Mouse (Mus musculus): ENCODE measurements around the gene Wdr35.

The Wdr35 gene

GRCm38 (mm10) chr12:9050824-9051223 is 77.1 kb downstream of the Wdr35 start:
- no peak for DNase-seq (ENCODE audit: low read depth in 2 of 2, low spot score in 2 of 2)

- DNase-seq (ENCODE audit: low read depth in 2 of 2, low spot score in 2 of 2) = peak; percentile 54 to 59
Observed at GRCm38 (mm10) chr12:9052075-9052829, 78.6 kb downstream of the Wdr35 start.

GRCm38 (mm10) chr12:9053345-9053744 is 79.7 kb downstream of the Wdr35 start:
- no peak for DNase-seq (ENCODE audit: low read depth in 2 of 2, low spot score in 2 of 2)

GRCm38 (mm10) chr12:9054012-9054411 is 80.3 kb downstream of the Wdr35 start:
- no peak for DNase-seq (ENCODE audit: low read depth in 2 of 2, low spot score in 2 of 2)

GRCm38 (mm10) chr12:9055269-9055668 is 81.6 kb downstream of the Wdr35 start:
- no peak for DNase-seq (ENCODE audit: low read depth in 2 of 2, low spot score in 2 of 2)

GRCm38 (mm10) chr12:9059502-9059901 is 85.8 kb downstream of the Wdr35 start:
- no peak for DNase-seq (ENCODE audit: low read depth in 2 of 2, low spot score in 2 of 2)

- no peak for DNase-seq (ENCODE audit: low read depth in 2 of 2, low spot score in 2 of 2)
Observed at GRCm38 (mm10) chr12:9059965-9060364, 86.3 kb downstream of the Wdr35 start.

GRCm38 (mm10) chr12:9063611-9064010 is 89.9 kb downstream of the Wdr35 start:
- no peak for DNase-seq (ENCODE audit: low read depth in 2 of 2, low spot score in 2 of 2)

- DNase-seq (ENCODE audit: low read depth in 2 of 2, low spot score in 2 of 2) = no peak
Observed at GRCm38 (mm10) chr12:9071058-9071457, 97.4 kb downstream of the Wdr35 start.

- no peak for DNase-seq (ENCODE audit: low read depth in 2 of 2, low spot score in 2 of 2)
Observed at GRCm38 (mm10) chr12:9071493-9071892, 97.8 kb downstream of the Wdr35 start.

- DNase-seq (ENCODE audit: low read depth in 2 of 2, low spot score in 2 of 2) = no peak
Observed at GRCm38 (mm10) chr12:9077554-9078125, 103.9 kb downstream of the Wdr35 start.

Measured in CD8-positive naive resting alpha-beta T cell, adult 2 months (primary cell).